Mouse (Mus musculus): ENCODE measurements at regions not wholly inside any gene's neighbourhood (a gene's known extent, or its start where the extent isn't known, plus 50 kb on each side); places are given as distances from the start of the nearest gene placed in this dataset.

GRCm38 (mm10) chr6:61068117-61068489, 112.0 kb upstream of the Ccser1 start:
- DNase-seq = peak; percentile 15
- H3K4me1 ChIP-seq (ENCODE audit: control insufficient read depth, insufficient read depth, low read length) = peaks cover 18% of the 10 kb centered on the region
- H3K27me3 ChIP-seq (ENCODE audit: control insufficient read depth, insufficient read depth, low read length) = no peaks in the 10 kb centered on the region
- H3K4me2 ChIP-seq (ENCODE audit: low read length) = peak overlapping the region; percentile 34
- no peak overlapping the region; the same call in 1 of the 2 replicates for H3K9ac ChIP-seq (replicated peaks; ENCODE audit: low read length)
- H3K4me3 ChIP-seq (replicated peaks; ENCODE audit: low read depth, low read length) = no peak overlapping the region
- H3K9me3 ChIP-seq (ENCODE audit: control insufficient read depth, low read length) = no peaks in the 10 kb centered on the region
- H3K27ac ChIP-seq (replicated peaks; ENCODE audit: low read depth, low read length) = no peak overlapping the region
- WGBS = 0% methylated on average over 1 of the region's 1 CpGs
- H3K36me3 ChIP-seq (ENCODE audit: control insufficient read depth, insufficient read depth, low read length) = no peaks in the 10 kb centered on the region
- ATAC-seq (ENCODE audit: low FRiP score, low TSS enrichment) = no peak; the same call in 1 of the 2 replicates

GRCm38 (mm10) chr6:61073267-61073666, 106.9 kb upstream of the Ccser1 start:
- H3K4me1 ChIP-seq (ENCODE audit: control insufficient read depth, insufficient read depth, low read length) = peaks cover 2% of the 10 kb centered on the region; the same call in 1 of the 2 replicates
- ATAC-seq (ENCODE audit: low FRiP score, low TSS enrichment) = no peak
- no peak overlapping the region for H3K27ac ChIP-seq (replicated peaks; ENCODE audit: low read depth, low read length)

GRCm38 (mm10) chr6:61073794-61074193, 106.3 kb upstream of the Ccser1 start:
- Histone ChIP-seq H3K36me3 (ENCODE audit: control insufficient read depth, insufficient read depth, low read length) (no peaks in the 10 kb centered on the region), H3K27ac (replicated peaks; ENCODE audit: low read depth, low read length) (no peak overlapping the region), H3K27me3 (ENCODE audit: control insufficient read depth, insufficient read depth, low read length) (no peaks in the 10 kb centered on the region), H3K4me2 (ENCODE audit: low read length) (no peak overlapping the region), H3K4me1 (ENCODE audit: control insufficient read depth, insufficient read depth, low read length) (no peaks in the 10 kb centered on the region), H3K9ac (replicated peaks; ENCODE audit: low read length) (no peak overlapping the region), H3K4me3 (replicated peaks; ENCODE audit: low read depth, low read length) (no peak overlapping the region), H3K9me3 (ENCODE audit: control insufficient read depth, low read length) (no peaks in the 10 kb centered on the region)
- WGBS = 72% methylated on average over 2 of the region's 2 CpGs
- DNase-seq = no peak
- ATAC-seq (ENCODE audit: low FRiP score, low TSS enrichment) = no peak

More at GRCm38 (mm10) chr6:61073267-61073666, 106.9 kb upstream of the Ccser1 start:
- no peaks in the 10 kb centered on the region for H3K36me3 ChIP-seq (ENCODE audit: control insufficient read depth, insufficient read depth, low read length)
- no peak overlapping the region for H3K9ac ChIP-seq (replicated peaks; ENCODE audit: low read length)
- no peaks in the 10 kb centered on the region for H3K27me3 ChIP-seq (ENCODE audit: control insufficient read depth, insufficient read depth, low read length)
- no peak overlapping the region for H3K4me3 ChIP-seq (replicated peaks; ENCODE audit: low read depth, low read length)
- WGBS = 91% methylated on average over 3 of the region's 3 CpGs
- no peaks in the 10 kb centered on the region for H3K9me3 ChIP-seq (ENCODE audit: control insufficient read depth, low read length)
- no peak for DNase-seq
- no peak overlapping the region for H3K4me2 ChIP-seq (ENCODE audit: low read length)

GRCm38 (mm10) chr6:61074700-61075099, 105.4 kb upstream of the Ccser1 start:
- H3K9ac ChIP-seq (replicated peaks; ENCODE audit: low read length) = no peak overlapping the region
- no peaks in the 10 kb centered on the region for H3K9me3 ChIP-seq (ENCODE audit: control insufficient read depth, low read length)
- ATAC-seq (ENCODE audit: low FRiP score, low TSS enrichment) (no peak), DNase-seq (no peak)
- no peaks in the 10 kb centered on the region for H3K36me3 ChIP-seq (ENCODE audit: control insufficient read depth, insufficient read depth, low read length)
- no peaks in the 10 kb centered on the region for H3K4me1 ChIP-seq (ENCODE audit: control insufficient read depth, insufficient read depth, low read length)
- H3K27me3 ChIP-seq (ENCODE audit: control insufficient read depth, insufficient read depth, low read length) = no peaks in the 10 kb centered on the region
- H3K27ac ChIP-seq (replicated peaks; ENCODE audit: low read depth, low read length) = no peak overlapping the region
- 98% methylated on average over 3 of the region's 3 CpGs for WGBS
- no peak overlapping the region for H3K4me3 ChIP-seq (replicated peaks; ENCODE audit: low read depth, low read length)
- no peak overlapping the region for H3K4me2 ChIP-seq (ENCODE audit: low read length)

GRCm38 (mm10) chr6:61078559-61078958, 101.6 kb upstream of the Ccser1 start:
- no peak for ATAC-seq (ENCODE audit: low FRiP score, low TSS enrichment)
- 95% methylated on average over 3 of the region's 3 CpGs for WGBS

GRCm38 (mm10) chr6:61080661-61081060, 99.5 kb upstream of the Ccser1 start:
- 0 out of 2 replicates have a peak, but pooled peaks cover 8% of the 10 kb centered on the region for H3K4me1 ChIP-seq (ENCODE audit: control insufficient read depth, insufficient read depth, low read length)
- H3K27ac ChIP-seq (replicated peaks; ENCODE audit: low read depth, low read length) = no peak overlapping the region
- no peak overlapping the region for H3K9ac ChIP-seq (replicated peaks; ENCODE audit: low read length)
- H3K9me3 ChIP-seq (ENCODE audit: control insufficient read depth, low read length) = no peaks in the 10 kb centered on the region
- DNase-seq = no peak
- H3K36me3 ChIP-seq (ENCODE audit: control insufficient read depth, insufficient read depth, low read length) = no peaks in the 10 kb centered on the region
- H3K4me3 ChIP-seq (replicated peaks; ENCODE audit: low read depth, low read length) = no peak overlapping the region
- 29% methylated on average over 5 of the region's 5 CpGs for WGBS
- no peak for ATAC-seq (ENCODE audit: low FRiP score, low TSS enrichment)
- no peaks in the 10 kb centered on the region for H3K27me3 ChIP-seq (ENCODE audit: control insufficient read depth, insufficient read depth, low read length)
- no peak overlapping the region for H3K4me2 ChIP-seq (ENCODE audit: low read length)

More at GRCm38 (mm10) chr6:61078559-61078958, 101.6 kb upstream of the Ccser1 start:
- H3K9me3 ChIP-seq (ENCODE audit: control insufficient read depth, low read length) = no peaks in the 10 kb centered on the region
- H3K9ac ChIP-seq (replicated peaks; ENCODE audit: low read length) = no peak overlapping the region
- H3K36me3 ChIP-seq (ENCODE audit: control insufficient read depth, insufficient read depth, low read length) = no peaks in the 10 kb centered on the region
- no peak overlapping the region for H3K4me2 ChIP-seq (ENCODE audit: low read length)
- no peaks in the 10 kb centered on the region for H3K27me3 ChIP-seq (ENCODE audit: control insufficient read depth, insufficient read depth, low read length)
- H3K4me3 ChIP-seq (replicated peaks; ENCODE audit: low read depth, low read length) = no peak overlapping the region
- no peak for DNase-seq
- 0 out of 2 replicates have a peak, but pooled peaks cover 8% of the 10 kb centered on the region for H3K4me1 ChIP-seq (ENCODE audit: control insufficient read depth, insufficient read depth, low read length)
- no peak overlapping the region for H3K27ac ChIP-seq (replicated peaks; ENCODE audit: low read depth, low read length)

- ATAC-seq (ENCODE audit: low FRiP score, low TSS enrichment) = no peak
- Histone ChIP-seq H3K27ac (replicated peaks; ENCODE audit: low read depth, low read length) (no peak overlapping the region), H3K4me3 (replicated peaks; ENCODE audit: low read depth, low read length) (no peak overlapping the region), H3K27me3 (ENCODE audit: control insufficient read depth, insufficient read depth, low read length) (no peaks in the 10 kb centered on the region), H3K4me1 (ENCODE audit: control insufficient read depth, insufficient read depth, low read length) (0 out of 2 replicates have a peak, but pooled peaks cover 8% of the 10 kb centered on the region), H3K9me3 (ENCODE audit: control insufficient read depth, low read length) (no peaks in the 10 kb centered on the region), H3K36me3 (ENCODE audit: control insufficient read depth, insufficient read depth, low read length) (no peaks in the 10 kb centered on the region), H3K9ac (replicated peaks; ENCODE audit: low read length) (no peak overlapping the region), H3K4me2 (ENCODE audit: low read length) (no peak overlapping the region)
- DNase-seq = no peak
- WGBS = 92% methylated on average over 3 of the region's 3 CpGs
These were observed 96.8 kb upstream of the Ccser1 start for GRCm38 (mm10) chr6:61083346-61083745.

GRCm38 (mm10) chr6:61099348-61099981, 80.7 kb upstream of the Ccser1 start:
- WGBS = 54% methylated on average over 9 of the region's 9 CpGs
- H3K4me3 ChIP-seq (replicated peaks; ENCODE audit: low read depth, low read length) = no peak overlapping the region
- no peak overlapping the region for H3K4me2 ChIP-seq (ENCODE audit: low read length)
- no peaks in the 10 kb centered on the region for H3K27me3 ChIP-seq (ENCODE audit: control insufficient read depth, insufficient read depth, low read length)
- no peaks in the 10 kb centered on the region for H3K36me3 ChIP-seq (ENCODE audit: control insufficient read depth, insufficient read depth, low read length)
- ATAC-seq (ENCODE audit: low FRiP score, low TSS enrichment) (peak; percentile 43), DNase-seq (peak; percentile 38)
- H3K9me3 ChIP-seq (ENCODE audit: control insufficient read depth, low read length) = no peaks in the 10 kb centered on the region
- no peak overlapping the region; the same call in 1 of the 2 replicates for H3K27ac ChIP-seq (replicated peaks; ENCODE audit: low read depth, low read length)
- H3K9ac ChIP-seq (replicated peaks; ENCODE audit: low read length) = no peak overlapping the region
- H3K4me1 ChIP-seq (ENCODE audit: control insufficient read depth, insufficient read depth, low read length) = no peaks in the 10 kb centered on the region

GRCm38 (mm10) chr6:61099982-61100365, 80.2 kb upstream of the Ccser1 start:
- no peaks in the 10 kb centered on the region for H3K27me3 ChIP-seq (ENCODE audit: control insufficient read depth, insufficient read depth, low read length)
- no peak overlapping the region for H3K9ac ChIP-seq (replicated peaks; ENCODE audit: low read length)
- H3K4me3 ChIP-seq (replicated peaks; ENCODE audit: low read depth, low read length) = no peak overlapping the region
- H3K4me1 ChIP-seq (ENCODE audit: control insufficient read depth, insufficient read depth, low read length) = no peaks in the 10 kb centered on the region
- H3K9me3 ChIP-seq (ENCODE audit: control insufficient read depth, low read length) = no peaks in the 10 kb centered on the region
- H3K4me2 ChIP-seq (ENCODE audit: low read length) = no peak overlapping the region
- 17% methylated on average over 3 of the region's 3 CpGs for WGBS
- DNase-seq = peak; percentile 57
- H3K36me3 ChIP-seq (ENCODE audit: control insufficient read depth, insufficient read depth, low read length) = no peaks in the 10 kb centered on the region
- H3K27ac ChIP-seq (replicated peaks; ENCODE audit: low read depth, low read length) = 0 out of 2 replicates have a peak overlapping the region, but pooled peaks have one; percentile 37
- peak; percentile 60 for ATAC-seq (ENCODE audit: low FRiP score, low TSS enrichment)
